Mouse (Mus musculus): ENCODE results near the gene Gm9513. TPM values are rescaled to one million over a fixed set of nuclear protein-coding genes. Genes with fewer than 3 reads are reported as not detected.

Gene Gm9513
- not detected for total RNA-seq (2021)
- long read RNA-seq, experiment 1: 0 reads
- long read RNA-seq, experiment 2: 0 reads

- no peak for DNase-seq
These were observed at the start of gene Gm9513 for GRCm38 (mm10) chr9:36475338-36475737. Gm9513 (plus strand) TSS chr9:36475638.

GRCm38 (mm10) chr9:36431584-36431983, 43.9 kb upstream of the Gm9513 start, which contains the start of gene Gm7257:
Gm7257 (plus strand) TSS chr9:36431884.
- no peak for DNase-seq

- peak in 1 of 2 experiments; percentile 7 for DNase-seq
These were observed 40.2 kb upstream of the Gm9513 start for GRCm38 (mm10) chr9:36435051-36435764.

GRCm38 (mm10) chr9:36494501-36495220, 19.2 kb downstream of the Gm9513 start:
- no peak for DNase-seq

- no peak for DNase-seq
These were observed 20.4 kb downstream of the Gm9513 start for GRCm38 (mm10) chr9:36495824-36496223.

- DNase-seq: no peak
These were observed 28.8 kb downstream of the Gm9513 start for GRCm38 (mm10) chr9:36504211-36504610.

Other genes starting within 250 kb of the Gm9513 start
- not detected for gene Gm7257, start 43.8 kb upstream of the Gm9513 start, total RNA-seq (2021)
- not detected for gene Gm5615, start 66.3 kb downstream of the Gm9513 start, total RNA-seq (2021)
- gene Gm17689, start 107.0 kb downstream of the Gm9513 start, total RNA-seq (2021): not detected
- not detected for gene A630095E13Rik, start 167.7 kb downstream of the Gm9513 start, total RNA-seq (2021)
- not detected for gene Acrv1, start 217.6 kb downstream of the Gm9513 start, total RNA-seq (2021)

Measured in heart, adult 18-20 months (tissue).